Mouse (Mus musculus) megakaryocyte, adult 5-6 weeks (primary cell): Measurements from ENCODE around the gene Megf11. TPM values are rescaled to one million over a fixed set of nuclear protein-coding genes. Genes with fewer than 3 reads are reported as not detected.

Experiments
- ATAC-seq: 2 replicates; pipeline ENCODE4 v1.8.0; 2016; ENCODE audit warnings: mild to moderate bottlenecking, inconsistent platforms; ENCODE audit not compliant: poor library complexity, severe bottlenecking
- total RNA-seq, 2 experiments: library from RNA; stranded (forward) in 1 of 2; stranded (reverse) in 1 of 2; fragments of 153-499, 151-499 nt in 1 of 2; fragments of 221-1000, 200-1000 nt in 1 of 2; gene quantifications; 2 replicates each; pipeline versions ENCODE4 v1.2.3 to v1.2.4; 2015 to 2017

Megf11 gene
- total RNA-seq, 2 experiments from 2014 or later = 0.04 TPM

GRCm38 (mm10) chr9:64557110-64557745 is 171.8 kb downstream of the Megf11 start:
- no peak for ATAC-seq

GRCm38 (mm10) chr9:64557846-64558530 is 172.6 kb downstream of the Megf11 start:
- no peak for ATAC-seq

- peak; percentile 52 for ATAC-seq
Observed at GRCm38 (mm10) chr9:64564315-64564767, 178.9 kb downstream of the Megf11 start.

- no peak for ATAC-seq
Observed at GRCm38 (mm10) chr9:64565915-64566314, 180.5 kb downstream of the Megf11 start.

- no peak for ATAC-seq
Observed at GRCm38 (mm10) chr9:64566376-64566775, 180.9 kb downstream of the Megf11 start.

GRCm38 (mm10) chr9:64567482-64567881 is 182.1 kb downstream of the Megf11 start:
- no peak for ATAC-seq

- ATAC-seq = no peak
Observed at GRCm38 (mm10) chr9:64568467-64569260, 183.2 kb downstream of the Megf11 start.

- no peak for ATAC-seq
Observed at GRCm38 (mm10) chr9:64570448-64570847, 185.0 kb downstream of the Megf11 start.

- no peak for ATAC-seq
Observed at GRCm38 (mm10) chr9:64571091-64571490, 185.7 kb downstream of the Megf11 start.

GRCm38 (mm10) chr9:64572629-64573190 is 187.3 kb downstream of the Megf11 start:
- no peak for ATAC-seq

GRCm38 (mm10) chr9:64575658-64576057 is 190.2 kb downstream of the Megf11 start:
- ATAC-seq = no peak

GRCm38 (mm10) chr9:64576143-64576878 is 190.9 kb downstream of the Megf11 start:
- ATAC-seq = no peak

GRCm38 (mm10) chr9:64577156-64577555 is 191.7 kb downstream of the Megf11 start:
- ATAC-seq = no peak

- no peak for ATAC-seq
Observed at GRCm38 (mm10) chr9:64578014-64578413, 192.6 kb downstream of the Megf11 start.

- ATAC-seq = no peak
Observed at GRCm38 (mm10) chr9:64579306-64579705, 193.9 kb downstream of the Megf11 start.

GRCm38 (mm10) chr9:64586292-64586691 is 200.9 kb downstream of the Megf11 start:
- ATAC-seq = no peak

GRCm38 (mm10) chr9:64587991-64588390 is 202.6 kb downstream of the Megf11 start:
- ATAC-seq = no peak

GRCm38 (mm10) chr9:64590634-64591041 is 205.2 kb downstream of the Megf11 start:
- no peak for ATAC-seq

GRCm38 (mm10) chr9:64591436-64591835 is 206.0 kb downstream of the Megf11 start:
- no peak for ATAC-seq

- ATAC-seq = no peak
Observed at GRCm38 (mm10) chr9:64594442-64594841, 209.0 kb downstream of the Megf11 start.

GRCm38 (mm10) chr9:64598427-64598826 is 213.0 kb downstream of the Megf11 start:
- no peak for ATAC-seq
